Mouse (Mus musculus) lung, postnatal 36 days (tissue): Measurements from ENCODE around the gene Tmem107.
A peak's percentile ranks its signal among the peaks of the same experiment; 100 is the strongest.

ENCODE experiments used
- DNase-seq: peaks from one replicate; pipeline ENCODE4 v3.0.0; 2022; ENCODE audit warnings: mixed read lengths

Tmem107 gene

GRCm38 (mm10) chr11:69108223-69108622 lies 37.6 kb downstream of the Tmem107 start:
- DNase-seq, result no peak

GRCm38 (mm10) chr11:69109032-69109900 lies 38.7 kb downstream of the Tmem107 start:
- DNase-seq, result no peak

GRCm38 (mm10) chr11:69110319-69111046 lies 39.9 kb downstream of the Tmem107 start:
- peak; percentile 95 for DNase-seq

- DNase-seq, result no peak
These were observed 40.6 kb downstream of the Tmem107 start for GRCm38 (mm10) chr11:69111051-69111810.

GRCm38 (mm10) chr11:69111865-69112264 lies 41.3 kb downstream of the Tmem107 start:
- DNase-seq, result no peak

- no peak for DNase-seq
These were observed 43.4 kb downstream of the Tmem107 start for GRCm38 (mm10) chr11:69114018-69114417.

- no peak for DNase-seq
These were observed 44.0 kb downstream of the Tmem107 start for GRCm38 (mm10) chr11:69114621-69115020.

GRCm38 (mm10) chr11:69116843-69117242 lies 46.2 kb downstream of the Tmem107 start:
- no peak for DNase-seq

- DNase-seq, result peak; percentile 71
These were observed 47.4 kb downstream of the Tmem107 start for GRCm38 (mm10) chr11:69117737-69118695.

GRCm38 (mm10) chr11:69118765-69119164 lies 48.2 kb downstream of the Tmem107 start:
- peak; percentile 95 for DNase-seq

GRCm38 (mm10) chr11:69119446-69120155 lies 49.0 kb downstream of the Tmem107 start:
- no peak for DNase-seq

- DNase-seq, result no peak
These were observed 49.8 kb downstream of the Tmem107 start, which contains the start of gene Hes7 for GRCm38 (mm10) chr11:69120221-69121000. TSS of gene Hes7 (plus strand) at chr11:69120404.

- DNase-seq, result no peak
These were observed 50.6 kb downstream of the Tmem107 start for GRCm38 (mm10) chr11:69121001-69121740.

GRCm38 (mm10) chr11:69121741-69122335 lies 51.2 kb downstream of the Tmem107 start:
- peak; percentile 72 for DNase-seq

GRCm38 (mm10) chr11:69122336-69122951 lies 51.8 kb downstream of the Tmem107 start, which contains the start of gene 9130213A22Rik:
TSS of gene 9130213A22Rik (minus strand) at chr11:69122589.
- DNase-seq, result peak; percentile 93
